Mouse (Mus musculus): ENCODE results near the gene Smim7.

Gene Smim7

GRCm38 (mm10) chr8:72570633-72571610, at the start of gene Smim7:
Smim7 (minus strand) TSS chr8:72571088.
- peak; percentile 97 for DNase-seq (ENCODE audit: low read depth, low spot score)

- DNase-seq (ENCODE audit: low read depth, low spot score), result no peak
Measured at GRCm38 (mm10) chr8:72590198-72590597, 19.3 kb upstream of the Smim7 start.

GRCm38 (mm10) chr8:72589286-72589685, 18.4 kb upstream of the Smim7 start:
- DNase-seq (ENCODE audit: low read depth, low spot score), result no peak

GRCm38 (mm10) chr8:72588865-72589264, 18.0 kb upstream of the Smim7 start:
- no peak for DNase-seq (ENCODE audit: low read depth, low spot score)

- DNase-seq (ENCODE audit: low read depth, low spot score), result no peak
Measured at GRCm38 (mm10) chr8:72587806-72588205, 16.9 kb upstream of the Smim7 start.

- no peak for DNase-seq (ENCODE audit: low read depth, low spot score)
Measured at GRCm38 (mm10) chr8:72584390-72584789, 13.5 kb upstream of the Smim7 start.

- DNase-seq (ENCODE audit: low read depth, low spot score), result no peak
Measured at GRCm38 (mm10) chr8:72583056-72583771, 12.3 kb upstream of the Smim7 start.

- DNase-seq (ENCODE audit: low read depth, low spot score), result no peak
Measured at GRCm38 (mm10) chr8:72579374-72579773, 8.5 kb upstream of the Smim7 start.

- DNase-seq (ENCODE audit: low read depth, low spot score), result no peak
Measured at GRCm38 (mm10) chr8:72577941-72578340, 7.1 kb upstream of the Smim7 start.

GRCm38 (mm10) chr8:72577266-72577665, 6.4 kb upstream of the Smim7 start:
- DNase-seq (ENCODE audit: low read depth, low spot score), result no peak

- DNase-seq (ENCODE audit: low read depth, low spot score), result no peak
Measured at GRCm38 (mm10) chr8:72575915-72576314, 5.0 kb upstream of the Smim7 start.

GRCm38 (mm10) chr8:72573450-72573849, 2.6 kb upstream of the Smim7 start:
- no peak for DNase-seq (ENCODE audit: low read depth, low spot score)

GRCm38 (mm10) chr8:72572507-72572906, 1.6 kb upstream of the Smim7 start:
- DNase-seq (ENCODE audit: low read depth, low spot score), result no peak

- DNase-seq (ENCODE audit: low read depth, low spot score), result no peak
Measured at GRCm38 (mm10) chr8:72571611-72572473, 954 bp upstream of the Smim7 start, which contains the start of gene Tmem38a. Tmem38a (plus strand) TSS chr8:72572055.

- no peak for DNase-seq (ENCODE audit: low read depth, low spot score)
Measured at GRCm38 (mm10) chr8:72565970-72566369, 4.9 kb downstream of the Smim7 start.

GRCm38 (mm10) chr8:72561111-72561689, 9.7 kb downstream of the Smim7 start:
- no peak for DNase-seq (ENCODE audit: low read depth, low spot score)

GRCm38 (mm10) chr8:72555770-72556169, 15.1 kb downstream of the Smim7 start:
- DNase-seq (ENCODE audit: low read depth, low spot score), result no peak

GRCm38 (mm10) chr8:72549314-72549892, 21.5 kb downstream of the Smim7 start:
- DNase-seq (ENCODE audit: low read depth, low spot score), result no peak

- DNase-seq (ENCODE audit: low read depth, low spot score), result no peak
Measured at GRCm38 (mm10) chr8:72548644-72549313, 22.1 kb downstream of the Smim7 start.

All from retina, postnatal 7 days (tissue).